ENCODE assay signal across 26 mouse cellular contexts in genomic region chr2:129367246-129367645, GRCm38 (mm10). TPM values are rescaled to one million over a fixed set of nuclear protein-coding genes. Genes with fewer than 3 reads are reported as not detected.
"Had no signal": no experiment of that assay in that cellular context is flagged by ENCODE, and none has a peak within 500 bp of the region (broad histone marks: within the 10 kb centered on the region; RNA-seq: fewer than 3 reads in every experiment).

No protein-coding gene starts in this region.

- H3K27me3 ChIP-seq: limb, embryonic 12.5 days; limb, embryonic 15.5 days; liver, embryonic 12.5 days; liver, embryonic 15.5 days; midbrain, embryonic 13.5 days; neural tube, embryonic 13.5 days had no signal

- ATAC-seq: midbrain, embryonic 13.5 days; midbrain, embryonic 16.5 days had no signal

- H3K36me3 ChIP-seq: limb, embryonic 12.5 days; limb, embryonic 15.5 days; liver, embryonic 12.5 days; liver, embryonic 15.5 days; midbrain, embryonic 10.5 days; midbrain, embryonic 13.5 days; neural tube, embryonic 13.5 days had no signal

- H3K9me3 ChIP-seq: limb, embryonic 12.5 days; limb, embryonic 15.5 days; liver, embryonic 12.5 days; liver, embryonic 15.5 days; midbrain, embryonic 10.5 days; midbrain, embryonic 13.5 days; neural tube, embryonic 13.5 days had no signal

- H3K4me2 ChIP-seq: limb, embryonic 12.5 days; limb, embryonic 15.5 days; liver, embryonic 12.5 days; liver, embryonic 15.5 days; midbrain, embryonic 13.5 days; neural tube, embryonic 13.5 days had no signal

- DNase-seq: kidney, adult 18-20 months; kidney, adult 9 months; kidney, postnatal 14 days; kidney, postnatal 4 days; left cerebral cortex, postnatal 4 days; lung, adult 2 months; retina, postnatal 1 day; right cerebral cortex, postnatal 25 days; spleen, adult 18-20 months; thymus, adult 18-20 months; thymus, postnatal 36 days had no signal

- H3K4me1 ChIP-seq: limb, embryonic 12.5 days; limb, embryonic 15.5 days; midbrain, embryonic 10.5 days; midbrain, embryonic 13.5 days; neural tube, embryonic 13.5 days had no signal

- H3K9ac ChIP-seq: limb, embryonic 12.5 days; limb, embryonic 15.5 days; liver, embryonic 12.5 days; liver, embryonic 15.5 days; midbrain, embryonic 13.5 days; neural tube, embryonic 13.5 days had no signal

- H3K27ac ChIP-seq: limb, embryonic 12.5 days; limb, embryonic 15.5 days; liver, embryonic 12.5 days; liver, embryonic 15.5 days; macrophage; midbrain, embryonic 10.5 days; midbrain, embryonic 13.5 days; neural tube, embryonic 13.5 days had no signal

- H3K4me3 ChIP-seq: limb, embryonic 12.5 days; limb, embryonic 15.5 days; liver, embryonic 12.5 days; liver, embryonic 15.5 days; midbrain, embryonic 10.5 days; midbrain, embryonic 13.5 days; myocyte; neural tube, embryonic 13.5 days had no signal

RNA-seq across cellular contexts. Expression of gene Il1b, which starts 3.7 kb away (rescaled TPM):
- total RNA-seq: layer of hippocampus, adult 18-20 months; layer of hippocampus, postnatal 14 days had no signal
- polyA plus RNA-seq: limb, embryonic 12.5 days; lung, embryonic 16.5 days; midbrain, embryonic 10.5 days; midbrain, embryonic 13.5 days; midbrain, embryonic 16.5 days had no signal

RNA-seq across cellular contexts. Expression of gene Il1a, which starts 57.5 kb away (rescaled TPM):
- polyA plus RNA-seq: kidney, embryonic 16.5 days; limb, embryonic 12.5 days; lung, embryonic 16.5 days; myocyte; urinary bladder, adult 2 months had no signal
